Comparison of ENCODE assay signal across 24 mouse cellular contexts in the genomic region with DNA sequence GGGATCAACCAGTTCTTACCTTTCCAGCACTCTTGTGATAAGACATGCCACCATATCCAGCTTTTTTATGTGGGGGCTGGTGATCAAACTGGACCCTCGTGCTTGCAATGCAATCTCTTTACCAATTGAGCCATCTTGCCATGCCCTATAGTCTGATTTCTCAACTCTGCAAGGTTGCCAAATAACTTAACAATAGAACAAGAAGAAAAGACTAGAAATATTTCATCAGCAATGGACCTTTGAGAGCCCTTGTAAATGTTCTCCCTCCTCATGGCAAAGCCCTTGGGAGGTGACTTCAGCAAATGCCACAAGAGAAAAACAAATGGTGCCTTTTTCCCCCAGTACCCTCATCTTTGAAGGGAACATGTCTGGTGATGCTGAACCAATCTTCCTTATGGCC.
"Had no signal": no experiment of that assay in that cellular context is flagged by ENCODE, and none has a peak within 500 bp of the region (broad histone marks: within the 10 kb centered on the region; RNA-seq: fewer than 3 reads in every experiment).

No protein-coding gene starts in this region.

- H3K4me3 ChIP-seq: heart, embryonic 10.5 days; heart, embryonic 12.5 days; hindbrain, embryonic 13.5 days; hindbrain, embryonic 15.5 days; kidney, embryonic 15.5 days; limb, embryonic 13.5 days; limb, embryonic 15.5 days; liver, embryonic 12.5 days had no signal

- H3K36me3 ChIP-seq: heart, embryonic 10.5 days; heart, embryonic 12.5 days; hindbrain, embryonic 13.5 days; hindbrain, embryonic 15.5 days; kidney, embryonic 15.5 days; limb, embryonic 13.5 days; limb, embryonic 15.5 days; liver, embryonic 12.5 days had no signal

- ATAC-seq: hindbrain, postnatal 0 days; intestine, embryonic 16.5 days; liver, embryonic 12.5 days had no signal

- H3K4me2 ChIP-seq: heart, embryonic 12.5 days; hindbrain, embryonic 13.5 days; hindbrain, embryonic 15.5 days; kidney, embryonic 15.5 days; limb, embryonic 13.5 days; limb, embryonic 15.5 days; liver, embryonic 12.5 days had no signal

- H3K27ac ChIP-seq: heart, embryonic 10.5 days; hindbrain, embryonic 13.5 days; hindbrain, embryonic 15.5 days; hindbrain, postnatal 0 days; kidney, embryonic 15.5 days; kidney, postnatal 0 days; limb, embryonic 13.5 days; limb, embryonic 15.5 days; liver, embryonic 12.5 days had no signal

- H3K9me3 ChIP-seq: heart, embryonic 10.5 days; heart, embryonic 12.5 days; hindbrain, embryonic 13.5 days; hindbrain, embryonic 15.5 days; kidney, embryonic 15.5 days; limb, embryonic 13.5 days; limb, embryonic 15.5 days; liver, embryonic 12.5 days had no signal

- H3K27me3 ChIP-seq: heart, embryonic 12.5 days; hindbrain, embryonic 13.5 days; hindbrain, embryonic 15.5 days; kidney, embryonic 15.5 days; limb, embryonic 13.5 days; limb, embryonic 15.5 days; liver, embryonic 12.5 days had no signal

- DNase-seq: gastrocnemius, postnatal 14 days; gastrocnemius, postnatal 36 days; heart, adult 18-20 months; heart, postnatal 10 days; heart, postnatal 36 days; kidney, adult 11 months; kidney, adult 2 months; kidney, adult 9 months; kidney, postnatal 14 days; kidney, postnatal 36 days; layer of hippocampus, adult 9-11 months; layer of hippocampus, postnatal 36 days; left cerebral cortex, postnatal 4 days had no signal

- H3K9ac ChIP-seq: heart, embryonic 12.5 days; hindbrain, embryonic 13.5 days; hindbrain, embryonic 15.5 days; kidney, embryonic 15.5 days; limb, embryonic 13.5 days; limb, embryonic 15.5 days; liver, embryonic 12.5 days had no signal

- H3K4me1 ChIP-seq: heart, embryonic 10.5 days; heart, embryonic 12.5 days; hindbrain, embryonic 13.5 days; hindbrain, embryonic 15.5 days; kidney, embryonic 15.5 days; limb, embryonic 13.5 days; limb, embryonic 15.5 days had no signal
